Mouse (Mus musculus): ENCODE data around the gene Gng7.

Gng7 gene

GRCm38 (mm10) chr10:80946684-80947437, 67.9 kb downstream of the Gng7 start:
- DNase-seq (ENCODE audit: low spot score), result no peak

GRCm38 (mm10) chr10:80944231-80944630, 70.5 kb downstream of the Gng7 start:
- DNase-seq (ENCODE audit: low spot score), result no peak

GRCm38 (mm10) chr10:80943701-80944100, 71.0 kb downstream of the Gng7 start:
- DNase-seq (ENCODE audit: low spot score), result no peak

GRCm38 (mm10) chr10:80942919-80943318, 71.8 kb downstream of the Gng7 start:
- DNase-seq (ENCODE audit: low spot score), result no peak

- no peak for DNase-seq (ENCODE audit: low spot score)
Observed at GRCm38 (mm10) chr10:80940988-80941347, 73.8 kb downstream of the Gng7 start.

- peak; percentile 80 for DNase-seq (ENCODE audit: low spot score)
Observed at GRCm38 (mm10) chr10:80940320-80940987, 74.3 kb downstream of the Gng7 start.

GRCm38 (mm10) chr10:80939671-80940070, 75.1 kb downstream of the Gng7 start:
- DNase-seq (ENCODE audit: low spot score), result peak; percentile 84

- DNase-seq (ENCODE audit: low spot score), result no peak
Observed at GRCm38 (mm10) chr10:80938831-80939550, 75.8 kb downstream of the Gng7 start.

GRCm38 (mm10) chr10:80937646-80938045, 77.1 kb downstream of the Gng7 start:
- DNase-seq (ENCODE audit: low spot score), result peak; percentile 71

GRCm38 (mm10) chr10:80936810-80937164, 78.0 kb downstream of the Gng7 start:
- DNase-seq (ENCODE audit: low spot score), result no peak

- no peak for DNase-seq (ENCODE audit: low spot score)
Observed at GRCm38 (mm10) chr10:80936135-80936809, 78.5 kb downstream of the Gng7 start.

GRCm38 (mm10) chr10:80935698-80936097, 79.0 kb downstream of the Gng7 start:
- no peak for DNase-seq (ENCODE audit: low spot score)

GRCm38 (mm10) chr10:80935241-80935640, 79.5 kb downstream of the Gng7 start:
- no peak for DNase-seq (ENCODE audit: low spot score)

- no peak for DNase-seq (ENCODE audit: low spot score)
Observed at GRCm38 (mm10) chr10:80934136-80934985, 80.4 kb downstream of the Gng7 start.

- no peak for DNase-seq (ENCODE audit: low spot score)
Observed at GRCm38 (mm10) chr10:80933421-80933979, 81.2 kb downstream of the Gng7 start.

- DNase-seq (ENCODE audit: low spot score), result no peak
Observed at GRCm38 (mm10) chr10:80932700-80933420, 81.9 kb downstream of the Gng7 start.

GRCm38 (mm10) chr10:80932206-80932605, 82.5 kb downstream of the Gng7 start:
- no peak for DNase-seq (ENCODE audit: low spot score)

- no peak for DNase-seq (ENCODE audit: low spot score)
Observed at GRCm38 (mm10) chr10:80931695-80932094, 83.0 kb downstream of the Gng7 start.

GRCm38 (mm10) chr10:80931153-80931671, 83.5 kb downstream of the Gng7 start:
- DNase-seq (ENCODE audit: low spot score), result no peak
